Mouse (Mus musculus) frontal cortex, postnatal 10 days (tissue): ENCODE results near the gene Msantd3.

ENCODE experiments used
- DNase-seq, 2 experiments: peaks; one replicate each; pipeline ENCODE4 v3.0.0; 2022; ENCODE audit warnings: low spot score in 2 of 2, mixed read lengths in 1 of 2

The Msantd3 gene

GRCm38 (mm10) chr4:48539841-48540575 lies at the start of gene Msantd3:
Msantd3 (plus strand) TSS chr4:48539935.
- DNase-seq: peak; percentile 45 to 54

GRCm38 (mm10) chr4:48491290-48491743 lies 48.4 kb upstream of the Msantd3 start:
- no peak for DNase-seq

- DNase-seq: no peak
These were observed 47.2 kb upstream of the Msantd3 start for GRCm38 (mm10) chr4:48492510-48492909.

GRCm38 (mm10) chr4:48510861-48511260 lies 28.9 kb upstream of the Msantd3 start:
- no peak for DNase-seq

- DNase-seq: no peak
These were observed 10.2 kb upstream of the Msantd3 start for GRCm38 (mm10) chr4:48529559-48529958.

- DNase-seq: no peak
These were observed 7.7 kb upstream of the Msantd3 start for GRCm38 (mm10) chr4:48531804-48532601.

- no peak for DNase-seq
These were observed 3.5 kb upstream of the Msantd3 start for GRCm38 (mm10) chr4:48536275-48536674.

- no peak for DNase-seq
These were observed 2.7 kb upstream of the Msantd3 start for GRCm38 (mm10) chr4:48537024-48537423.

GRCm38 (mm10) chr4:48538581-48538980 lies 1.2 kb upstream of the Msantd3 start:
- DNase-seq: no peak

- peak in 1 of 2 experiments; percentile 22 for DNase-seq
These were observed 909 bp downstream of the Msantd3 start for GRCm38 (mm10) chr4:48540576-48541111.

- DNase-seq: no peak
These were observed 2.0 kb downstream of the Msantd3 start for GRCm38 (mm10) chr4:48541526-48542250.

- no peak for DNase-seq
These were observed 2.6 kb downstream of the Msantd3 start for GRCm38 (mm10) chr4:48542351-48542750.

GRCm38 (mm10) chr4:48543071-48543865 lies 3.5 kb downstream of the Msantd3 start:
- DNase-seq: no peak

GRCm38 (mm10) chr4:48544141-48544540 lies 4.4 kb downstream of the Msantd3 start:
- DNase-seq: no peak

- DNase-seq: no peak
These were observed 6.2 kb downstream of the Msantd3 start for GRCm38 (mm10) chr4:48545966-48546365.

- no peak for DNase-seq
These were observed 7.1 kb downstream of the Msantd3 start for GRCm38 (mm10) chr4:48546568-48547496.

- no peak for DNase-seq
These were observed 8.8 kb downstream of the Msantd3 start for GRCm38 (mm10) chr4:48548393-48549045.

- no peak for DNase-seq
These were observed 9.9 kb downstream of the Msantd3 start for GRCm38 (mm10) chr4:48549661-48550060.

- no peak for DNase-seq
These were observed 12.8 kb downstream of the Msantd3 start for GRCm38 (mm10) chr4:48552486-48553064.
